Mouse (Mus musculus) spleen, adult 18-20 months (tissue): ENCODE results near the gene Fbxo34.

Experiments used
- DNase-seq, 2 experiments: peaks; one replicate each; pipeline ENCODE4 v3.0.0; 2022; ENCODE audit warnings: mixed read lengths in 2 of 2

Gene Fbxo34

GRCm38 (mm10) chr14:47473891-47474290 lies 23.7 kb downstream of the Fbxo34 start:
- no peak for DNase-seq

GRCm38 (mm10) chr14:47474571-47475254 lies 24.5 kb downstream of the Fbxo34 start:
- no peak for DNase-seq

GRCm38 (mm10) chr14:47476266-47476665 lies 26.0 kb downstream of the Fbxo34 start:
- no peak for DNase-seq

- DNase-seq: no peak
Measured at GRCm38 (mm10) chr14:47477711-47478110, 27.5 kb downstream of the Fbxo34 start.

- no peak for DNase-seq
Measured at GRCm38 (mm10) chr14:47482200-47482599, 32.0 kb downstream of the Fbxo34 start.

GRCm38 (mm10) chr14:47483099-47483498 lies 32.9 kb downstream of the Fbxo34 start:
- no peak for DNase-seq

GRCm38 (mm10) chr14:47488732-47489131 lies 38.5 kb downstream of the Fbxo34 start:
- no peak for DNase-seq

- DNase-seq: no peak
Measured at GRCm38 (mm10) chr14:47489310-47490097, 39.3 kb downstream of the Fbxo34 start.

- DNase-seq: no peak
Measured at GRCm38 (mm10) chr14:47490732-47491131, 40.5 kb downstream of the Fbxo34 start.

GRCm38 (mm10) chr14:47493592-47494361 lies 43.6 kb downstream of the Fbxo34 start:
- DNase-seq: no peak

- DNase-seq: no peak
Measured at GRCm38 (mm10) chr14:47495951-47496350, 45.7 kb downstream of the Fbxo34 start.

GRCm38 (mm10) chr14:47497166-47497565 lies 46.9 kb downstream of the Fbxo34 start:
- DNase-seq: no peak

GRCm38 (mm10) chr14:47498632-47499031 lies 48.4 kb downstream of the Fbxo34 start:
- DNase-seq: no peak

GRCm38 (mm10) chr14:47504036-47504435 lies 53.8 kb downstream of the Fbxo34 start:
- DNase-seq: no peak

- DNase-seq: no peak
Measured at GRCm38 (mm10) chr14:47506676-47507075, 56.5 kb downstream of the Fbxo34 start.

GRCm38 (mm10) chr14:47508035-47508434 lies 57.8 kb downstream of the Fbxo34 start:
- DNase-seq: no peak

GRCm38 (mm10) chr14:47510244-47510643 lies 60.0 kb downstream of the Fbxo34 start:
- no peak for DNase-seq

- DNase-seq: no peak
Measured at GRCm38 (mm10) chr14:47513606-47514005, 63.4 kb downstream of the Fbxo34 start.

GRCm38 (mm10) chr14:47514816-47515453 lies 64.7 kb downstream of the Fbxo34 start:
- no peak for DNase-seq

GRCm38 (mm10) chr14:47515636-47516035 lies 65.4 kb downstream of the Fbxo34 start:
- no peak for DNase-seq

GRCm38 (mm10) chr14:47516755-47517154 lies 66.5 kb downstream of the Fbxo34 start:
- DNase-seq: no peak

GRCm38 (mm10) chr14:47518619-47519018 lies 68.4 kb downstream of the Fbxo34 start:
- DNase-seq: no peak
